Mouse (Mus musculus) thymus, adult 2 months (tissue): Measurements from ENCODE around the gene Syt15.

ENCODE experiments used
- CTCF ChIP-seq: fragments of 200-500 bp; IDR thresholded peaks from 2 replicates; pipeline ENCODE4 v1.5.1; 2012; ENCODE audit warnings: mild to moderate bottlenecking, control low read depth, low read length, moderate library complexity, borderline replicate concordance; ENCODE audit not compliant: control insufficient read depth, poor library complexity, insufficient read depth; ENCODE audit errors: extremely low read depth
- POLR2A ChIP-seq: fragments of 200-500 bp; IDR thresholded peaks from 2 replicates; pipeline ENCODE4 v1.6.1; 2012; ENCODE audit warnings: mild to moderate bottlenecking, low read length, control low read depth, moderate library complexity; ENCODE audit not compliant: control insufficient read depth, poor library complexity, insufficient read depth; ENCODE audit errors: extremely low read depth

DNA sequence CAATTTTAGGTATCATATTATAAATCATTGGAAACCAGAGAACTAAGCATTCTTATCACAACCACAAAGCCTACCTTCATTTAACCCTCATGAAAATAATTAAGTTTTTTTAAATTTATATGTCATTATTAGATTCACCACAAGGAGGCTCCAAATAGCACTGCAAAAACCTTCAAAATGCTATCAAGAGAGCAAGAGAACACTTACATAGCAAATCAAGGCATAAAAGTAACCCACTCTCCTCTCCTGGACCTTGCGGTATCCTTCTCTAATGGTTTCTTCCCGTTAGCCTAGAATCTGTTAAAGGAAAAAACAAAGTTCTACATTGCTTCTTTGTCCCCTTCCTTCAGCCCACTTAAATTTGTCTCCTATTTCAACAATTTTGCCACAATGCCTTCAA is 53.9 kb downstream of the Syt15 start:
- TF ChIP-seq CTCF (no peak), POLR2A (no peak)
